Mouse (Mus musculus): ENCODE results near the gene Cks1brt.
A peak's percentile ranks its signal among the peaks of the same experiment; 100 is the strongest.
"Not testable (repeated sequence)": the region's sequence is repeated elsewhere in the genome, so short reads cannot be mapped to it uniquely, and the experiment has no call there.

Gene Cks1brt

DNA sequence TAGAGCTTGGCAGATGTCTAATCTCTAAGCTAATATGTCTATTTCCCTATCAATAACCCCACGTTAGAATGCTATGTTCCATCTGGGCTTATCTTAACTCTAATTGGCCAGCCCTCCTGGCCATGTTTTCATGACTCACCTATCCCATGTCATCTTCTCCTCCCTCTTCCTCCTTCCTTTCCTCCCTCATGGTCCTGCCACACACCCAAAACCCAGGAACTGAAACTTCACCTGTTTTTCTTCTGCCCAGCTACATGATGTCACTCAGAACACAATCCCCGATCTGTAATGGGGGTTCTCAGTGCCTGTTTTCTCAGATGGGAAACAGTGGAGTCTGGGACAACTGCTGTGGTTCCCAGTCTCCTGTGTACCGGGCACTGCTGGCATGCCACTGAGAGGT, at the start of gene Cks1brt:
TSS of gene Cks1brt (plus strand) at position 301 of the 400 bp plus-strand sequence.
- no peak for DNase-seq (ENCODE audit: extremely low spot score, low read depth, low spot score)

DNA sequence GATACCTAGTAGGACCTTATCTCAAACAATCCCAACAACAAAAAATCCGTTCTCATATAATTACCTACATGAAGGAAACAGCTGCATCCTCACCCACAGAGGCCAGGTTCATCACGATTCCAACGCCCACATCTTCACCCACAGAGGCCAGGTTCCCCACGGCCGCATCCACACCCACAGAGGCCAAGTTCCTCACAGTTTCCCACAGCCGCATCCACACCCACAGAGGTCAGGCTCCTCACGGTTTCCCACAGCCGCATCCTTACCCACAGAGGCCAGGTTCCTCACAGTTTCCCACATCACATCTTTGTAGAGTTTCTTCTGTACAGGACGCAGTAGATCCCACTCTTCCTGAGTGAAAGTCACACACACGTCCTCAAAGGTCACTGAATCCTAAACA, 38.5 kb upstream of the Cks1brt start:
- DNase-seq (ENCODE audit: extremely low spot score, low read depth, low spot score) = no peak

DNA sequence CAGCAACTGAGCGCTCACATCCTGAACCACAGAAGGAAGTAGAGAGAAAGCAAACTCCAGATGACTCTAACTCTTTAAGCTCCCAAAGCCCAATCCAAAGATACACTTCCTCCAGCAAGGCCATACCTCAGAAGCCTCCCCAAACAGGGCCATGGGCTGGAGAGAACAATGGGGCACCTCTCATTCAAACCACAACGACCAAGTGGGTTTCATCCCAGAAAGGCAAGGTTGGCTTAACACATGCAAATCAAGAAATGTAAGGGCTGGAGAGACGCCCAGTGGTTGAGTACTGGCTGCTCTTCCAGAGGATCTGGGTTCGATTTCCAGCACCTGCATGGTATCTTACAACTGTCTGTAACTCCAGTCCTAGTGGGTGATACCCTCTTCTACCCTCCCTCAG, 36.2 kb upstream of the Cks1brt start:
- DNase-seq (ENCODE audit: extremely low spot score, low read depth, low spot score) = no peak

DNA sequence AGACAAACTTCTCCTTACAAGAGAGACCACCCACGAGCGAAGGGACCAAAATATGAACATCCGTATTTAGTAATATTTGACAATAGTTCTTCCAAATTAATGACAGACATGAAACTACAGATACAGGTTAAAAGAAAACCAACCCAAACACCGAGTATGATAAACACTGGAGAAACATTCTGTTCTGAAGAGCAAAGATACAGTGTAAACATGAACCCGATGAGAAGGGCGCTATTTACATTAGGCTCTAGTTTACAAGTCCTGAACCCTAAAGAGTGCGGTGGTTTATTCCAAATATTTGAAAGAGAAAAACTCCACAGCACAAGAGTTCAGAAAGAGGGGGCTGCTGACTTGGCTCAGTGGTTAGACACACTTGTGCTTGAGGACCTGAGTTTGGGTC, 34.7 kb upstream of the Cks1brt start:
- no peak for DNase-seq (ENCODE audit: extremely low spot score, low read depth, low spot score)

DNA sequence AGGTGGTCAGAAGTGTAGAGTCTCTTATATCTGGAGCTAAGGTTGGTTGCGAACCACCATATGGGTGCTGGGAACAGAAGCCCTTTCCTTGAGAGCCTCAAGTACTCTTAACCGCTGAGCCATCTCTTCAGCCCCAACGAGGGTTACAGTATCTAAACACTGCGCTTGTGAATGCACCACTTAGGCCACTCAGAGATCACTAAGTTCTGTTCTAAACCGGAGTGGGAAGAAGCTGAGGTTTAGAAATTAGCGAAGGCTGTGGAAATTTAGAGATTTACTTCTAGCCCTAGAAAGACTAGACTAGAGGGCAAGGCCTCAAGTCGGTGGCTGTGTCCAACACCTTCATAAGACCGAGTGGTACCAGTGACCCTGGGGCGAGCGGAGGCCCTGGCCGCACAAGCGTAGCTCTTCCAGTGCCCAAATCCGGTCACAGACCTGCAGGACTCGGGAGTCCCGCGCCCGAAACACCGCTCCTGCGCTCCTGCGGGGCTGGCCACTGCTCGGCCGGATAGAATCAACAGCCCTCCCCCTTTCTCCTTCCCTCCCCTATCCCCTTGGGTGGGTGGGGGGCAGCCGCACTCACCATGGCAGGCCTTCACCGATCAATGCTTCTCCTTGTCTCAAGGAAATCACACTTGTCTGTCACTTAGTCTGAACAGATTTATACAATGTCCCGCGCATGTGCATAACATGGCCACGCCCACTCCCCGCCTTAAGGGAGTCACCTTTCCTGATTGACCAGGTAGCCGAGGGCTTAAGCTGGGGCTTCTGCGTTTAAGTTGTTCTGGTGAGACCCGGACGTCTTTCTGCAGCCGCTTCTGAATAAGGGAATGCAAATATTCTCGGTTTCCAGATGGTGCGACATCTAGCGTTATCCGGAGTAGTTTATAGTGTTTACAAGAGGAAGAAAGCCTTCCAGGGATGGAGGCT, 32.4 kb upstream of the Cks1brt start:
- DNase-seq (ENCODE audit: extremely low spot score, low read depth, low spot score) = peak; percentile 58

DNA sequence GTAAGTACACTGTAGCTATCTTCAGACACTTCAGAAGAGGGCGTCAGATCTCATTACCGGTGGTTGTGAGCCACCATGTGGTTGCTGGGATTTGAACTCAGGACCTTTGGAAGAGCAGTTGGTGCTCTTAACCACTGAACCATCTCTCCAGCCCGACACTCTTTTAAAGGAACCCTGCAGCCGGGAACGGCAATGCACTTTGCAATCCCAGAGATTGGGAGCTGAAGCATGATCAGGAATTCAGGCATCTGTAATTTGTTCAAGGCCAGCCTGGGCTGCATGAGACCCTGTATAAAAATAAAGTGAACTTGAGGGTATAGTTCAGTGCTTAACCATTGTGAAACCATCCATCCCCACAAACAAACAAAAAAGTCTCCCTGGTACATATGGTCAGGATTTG, 31.5 kb upstream of the Cks1brt start:
- DNase-seq (ENCODE audit: extremely low spot score, low read depth, low spot score) = not testable (repeated sequence)

DNA sequence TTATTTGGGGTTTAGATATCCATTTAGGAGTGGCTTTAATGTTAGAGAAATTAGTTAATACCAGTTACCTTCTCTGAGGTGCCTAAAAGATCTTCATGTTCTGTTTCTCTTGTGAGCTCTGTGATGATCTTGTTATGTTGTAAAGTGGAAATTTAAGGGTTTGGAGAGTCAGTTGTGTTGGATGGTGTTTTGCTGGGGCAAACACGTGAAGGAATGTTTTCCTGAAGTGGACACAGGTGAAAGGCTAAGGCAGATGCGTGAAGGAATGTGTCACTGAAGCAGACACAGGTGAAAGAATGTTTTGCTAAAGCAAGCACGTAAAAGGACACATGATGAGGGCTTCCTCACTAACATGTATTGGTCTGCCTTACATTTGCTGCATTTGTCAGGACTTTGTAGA, 28.7 kb upstream of the Cks1brt start, which contains the start of gene Zfp791:
TSS of gene Zfp791 (minus strand) at position 101 of the 400 bp plus-strand sequence.
- DNase-seq (ENCODE audit: extremely low spot score, low read depth, low spot score) = no peak

DNA sequence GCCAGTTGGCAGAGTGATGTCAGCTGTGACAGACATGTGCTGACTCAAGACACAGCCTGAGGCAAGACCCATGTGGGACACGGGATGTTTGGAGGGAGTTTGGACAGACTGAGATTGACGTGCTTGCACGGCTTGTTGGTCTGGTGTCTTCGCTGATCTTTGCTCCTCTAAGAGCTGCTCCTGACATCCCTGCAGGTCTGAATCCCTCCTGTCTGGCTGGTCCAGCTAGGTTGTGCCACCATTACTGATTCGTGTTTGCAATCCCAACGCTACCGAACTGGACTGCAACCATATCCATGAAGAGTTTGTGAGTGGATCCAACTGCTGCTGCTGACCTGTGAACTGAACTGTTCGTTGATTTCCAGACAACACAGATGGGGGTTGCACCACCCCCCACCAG, 28.0 kb upstream of the Cks1brt start:
- DNase-seq (ENCODE audit: extremely low spot score, low read depth, low spot score) = no peak

DNA sequence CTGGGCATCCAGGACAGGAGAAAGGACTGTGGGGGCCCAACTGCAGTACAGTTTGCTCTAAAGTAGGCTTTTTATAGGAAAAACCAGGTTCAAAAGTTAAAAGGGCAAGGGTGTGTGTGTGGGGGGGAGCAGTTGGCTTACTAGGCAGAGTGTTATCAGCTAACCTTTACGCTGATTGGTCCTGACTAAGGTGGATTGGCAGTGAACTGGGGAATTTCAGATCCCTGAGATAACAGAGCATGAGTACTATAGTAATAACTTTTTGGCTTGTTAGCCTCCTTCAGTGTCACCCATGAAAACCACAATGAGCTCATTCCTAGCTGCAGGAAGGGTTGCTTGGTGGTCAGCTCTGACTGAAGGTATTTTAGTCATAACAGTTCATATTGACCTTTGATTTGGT, 19.4 kb upstream of the Cks1brt start:
- no peak for DNase-seq (ENCODE audit: extremely low spot score, low read depth, low spot score)

DNA sequence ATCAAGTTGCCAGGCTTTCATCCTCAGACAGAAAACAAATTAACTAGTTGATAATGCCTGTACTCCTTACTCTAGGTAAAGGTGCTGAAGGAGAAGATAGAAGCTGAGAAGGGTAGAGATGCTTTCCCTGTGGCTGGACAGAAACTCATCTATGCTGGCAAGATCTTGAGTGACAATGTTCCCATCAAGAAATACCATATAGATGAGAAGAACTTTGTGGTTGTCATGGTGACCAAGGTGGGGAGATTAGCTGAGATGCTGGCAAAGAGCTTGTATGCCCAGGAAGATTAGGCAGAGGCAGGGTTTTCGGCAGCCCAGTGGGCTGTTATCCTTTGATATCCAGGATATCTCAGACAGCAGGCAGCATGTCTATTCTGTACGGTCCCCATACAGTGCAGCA, 16.0 kb upstream of the Cks1brt start:
- not testable (repeated sequence) for DNase-seq (ENCODE audit: extremely low spot score, low read depth, low spot score)

DNA sequence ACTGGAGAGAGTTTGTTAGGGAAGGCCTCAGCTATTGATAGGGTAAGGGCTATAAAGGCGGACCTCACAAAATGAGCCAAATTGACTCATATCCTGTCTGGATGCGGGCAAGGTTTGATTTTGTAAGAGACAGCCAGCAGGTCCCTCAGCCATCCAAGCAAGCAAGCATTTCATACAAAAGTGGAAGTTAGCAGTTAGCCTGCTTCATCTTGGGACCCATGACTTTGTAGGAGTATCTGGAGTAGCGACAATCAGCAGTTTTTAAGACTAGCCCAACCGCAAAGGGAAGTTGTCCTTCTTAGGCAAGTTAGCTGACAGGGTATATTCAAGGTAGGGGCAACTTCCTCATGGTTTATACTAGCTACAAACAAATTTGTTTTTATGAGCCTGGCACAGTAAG, 9.2 kb upstream of the Cks1brt start:
- no peak for DNase-seq (ENCODE audit: extremely low spot score, low read depth, low spot score)

DNA sequence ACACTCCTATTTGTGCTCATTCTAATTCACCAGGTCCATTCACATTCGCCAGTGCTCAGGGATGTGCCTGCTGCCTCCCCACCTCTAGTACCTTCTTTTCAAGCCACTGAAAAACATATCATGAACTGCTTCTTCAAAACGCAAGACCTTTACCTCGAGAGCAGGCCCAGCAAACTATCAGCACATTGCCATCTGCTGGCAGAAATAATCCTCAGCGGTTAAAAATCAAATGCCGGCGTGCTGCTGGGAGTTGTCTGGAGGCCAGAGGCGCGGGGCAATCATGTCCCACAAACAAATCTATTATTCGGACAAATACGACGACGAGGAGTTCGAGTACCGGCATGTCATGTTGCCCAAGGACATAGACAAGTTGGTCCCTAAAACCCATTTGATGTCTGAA, 19.6 kb downstream of the Cks1brt start:
- DNase-seq (ENCODE audit: extremely low spot score, low read depth, low spot score) = peak; percentile 16

DNA sequence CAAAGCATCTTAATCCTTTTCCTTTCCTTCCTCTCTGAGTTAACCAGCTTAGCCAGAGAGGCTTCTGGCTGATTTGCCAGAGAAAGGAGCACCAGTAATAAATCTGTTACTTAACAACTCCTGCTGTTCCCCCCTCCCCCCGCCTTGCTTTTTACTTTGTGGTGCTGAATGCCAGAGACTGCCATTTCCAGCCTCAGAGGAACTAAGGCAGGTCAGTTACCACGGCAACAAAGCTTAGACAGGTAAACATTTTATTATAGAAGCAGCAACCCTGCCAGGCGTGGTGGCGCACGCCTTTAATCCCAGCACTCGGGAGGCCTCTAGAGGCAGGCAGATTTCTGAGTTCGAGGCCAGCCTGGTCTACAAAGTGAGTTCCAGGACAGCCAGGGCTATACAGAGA, 24.2 kb downstream of the Cks1brt start:
- no peak for DNase-seq (ENCODE audit: extremely low spot score, low read depth, low spot score)

DNA sequence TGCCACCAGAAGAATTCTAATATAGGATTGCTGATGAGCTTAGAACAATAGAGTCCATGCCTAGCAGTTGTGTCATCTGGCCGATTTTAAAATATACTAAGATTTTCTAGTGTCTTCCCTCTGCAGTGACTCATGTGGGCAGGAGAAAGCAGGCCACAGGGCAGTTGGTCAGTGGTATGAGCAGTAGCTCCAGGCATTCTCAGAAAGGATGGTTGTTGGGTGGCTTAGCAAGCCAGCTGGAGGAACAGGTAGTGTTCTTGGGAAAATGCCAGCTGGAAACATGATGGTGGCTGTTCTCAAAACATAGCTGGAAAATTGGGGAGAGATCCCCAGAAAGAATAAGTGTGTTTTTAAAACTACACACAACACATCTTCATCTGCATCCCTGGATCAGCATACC, 40.6 kb downstream of the Cks1brt start:
- DNase-seq (ENCODE audit: extremely low spot score, low read depth, low spot score) = no peak

DNA sequence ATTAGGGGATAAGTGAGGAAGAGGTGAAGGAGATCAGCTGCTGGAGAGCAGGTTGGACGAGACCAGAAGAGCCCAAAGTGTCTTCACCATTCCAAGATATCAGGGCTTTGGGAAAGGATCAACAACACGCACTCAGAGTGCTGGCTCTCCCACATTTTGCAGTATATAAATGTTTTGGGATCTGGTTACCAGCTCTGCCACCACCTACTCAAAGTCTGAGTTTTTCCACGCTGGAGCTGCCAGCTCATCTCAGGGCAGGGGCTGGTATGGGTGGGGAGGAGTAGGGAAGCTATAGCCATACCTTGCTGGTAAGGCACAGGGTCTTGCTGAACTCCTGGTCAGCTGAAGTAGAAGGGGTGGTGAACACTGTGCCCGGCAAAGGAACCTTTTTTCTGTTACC, 68.5 kb downstream of the Cks1brt start:
- no peak for DNase-seq (ENCODE audit: extremely low spot score, low read depth, low spot score)

DNA sequence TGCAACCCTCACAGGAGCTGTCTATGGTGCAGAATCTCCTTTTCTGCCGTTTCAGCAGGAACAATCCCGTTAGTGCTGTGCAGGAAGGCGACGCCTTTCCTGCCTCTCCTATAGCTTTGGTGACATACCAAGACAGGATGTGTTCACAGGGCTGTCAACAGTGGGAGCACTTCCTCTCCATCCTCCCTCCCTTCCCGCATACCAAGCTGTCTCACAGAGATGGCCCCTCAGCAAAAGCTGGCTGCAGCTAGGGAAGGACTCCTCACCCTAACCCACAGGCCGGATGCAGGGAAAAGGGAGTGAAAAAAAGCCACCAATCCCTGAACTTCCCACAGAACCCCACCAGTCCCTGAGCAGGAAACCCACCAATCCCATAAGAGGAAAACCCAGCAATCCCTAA, 69.3 kb downstream of the Cks1brt start:
- no peak for DNase-seq (ENCODE audit: extremely low spot score, low read depth, low spot score)
